Mouse (Mus musculus) CH12.LX (cell line): Measurements from ENCODE around the gene Ptpn14. TPM values are rescaled to one million over a fixed set of nuclear protein-coding genes. Genes with fewer than 3 reads are reported as not detected.

Source experiments
- DNase-seq: peaks from one replicate; pipeline ENCODE4 v3.0.0-alpha.2; 2013; ENCODE audit errors: extremely low read depth
- H3K27ac ChIP-seq: 2 replicates; pipeline ENCODE4 v1.5.1; 2012; ENCODE audit warnings: low read depth, mild to moderate bottlenecking, control low read depth, moderate library complexity; ENCODE audit not compliant: insufficient read depth
- H3K27me3 ChIP-seq: replicated peaks from 2 replicates; pipeline ENCODE3; 2012; ENCODE audit warnings: inconsistent platforms
- H3K36me3 ChIP-seq, 2 experiments: replicated peaks in 1 of 2; 2 replicates each; pipeline versions ENCODE3 to v1.6.1; 2012; ENCODE audit warnings: inconsistent platforms in 1 of 2, low read length in 1 of 2, mild to moderate bottlenecking in 1 of 2, mixed read lengths in 1 of 2, moderate library complexity in 1 of 2; ENCODE audit not compliant: control insufficient read depth in 1 of 2, insufficient read depth in 1 of 2
- H3K4me1 ChIP-seq, 2 experiments: 2 replicates each; pipeline ENCODE4 v1.6.1; 2012; ENCODE audit warnings: inconsistent platforms in 1 of 2, moderate library complexity in 1 of 2; ENCODE audit not compliant: insufficient read depth in 2 of 2, control insufficient read depth in 1 of 2
- H3K4me2 ChIP-seq: 2 replicates; pipeline ENCODE4 v1.6.1; 2012; ENCODE audit warnings: low read depth, mild to moderate bottlenecking, control low read depth; ENCODE audit not compliant: poor library complexity, insufficient read depth, severe bottlenecking
- H3K4me3 ChIP-seq, 3 experiments: fragments of 150-350 bp in 1 of 3; sonication (generic) in 1 of 3; replicated peaks in 1 of 3; 2 replicates each; pipeline versions ENCODE3 to v1.5.1; 2011 to 2012; ENCODE audit warnings: low read depth in 2 of 3, low read length in 2 of 3, mild to moderate bottlenecking in 2 of 3, moderate library complexity in 2 of 3, control low read depth in 1 of 3, improper control_type of control experiment in 1 of 3, inconsistent platforms in 1 of 3, mixed read lengths in 1 of 3; ENCODE audit not compliant: poor library complexity in 1 of 3
- H3K79me2 ChIP-seq: replicated peaks from 2 replicates; pipeline ENCODE4 v1.6.1; 2012; ENCODE audit warnings: mild to moderate bottlenecking, moderate library complexity; ENCODE audit not compliant: control insufficient read depth, poor library complexity, insufficient read depth, severe bottlenecking; ENCODE audit errors: extremely low read depth
- H3K9ac ChIP-seq: 2 replicates; pipeline ENCODE4 v1.6.1; 2012; ENCODE audit warnings: low read depth, mild to moderate bottlenecking, control low read depth, moderate library complexity; ENCODE audit not compliant: insufficient read depth
- H3K9me3 ChIP-seq: replicated peaks from 2 replicates; pipeline ENCODE3; 2012; ENCODE audit warnings: low read length, inconsistent platforms, mixed read lengths
- ELF1 ChIP-seq: IDR thresholded peaks from 2 replicates; pipeline ENCODE4 v1.6.1; 2014; ENCODE audit warnings: low read depth, mild to moderate bottlenecking, inconsistent platforms, low read length, improper control_type of control experiment
- EP300 ChIP-seq: IDR thresholded peaks from 2 replicates; pipeline ENCODE4 v1.6.1; 2011; ENCODE audit warnings: low read length, improper control_type of control experiment
- GABPA ChIP-seq: IDR thresholded peaks from 2 replicates; pipeline ENCODE4 v1.6.1; 2012; ENCODE audit warnings: low read depth, low read length, improper control_type of control experiment, inconsistent platforms; ENCODE audit not compliant: insufficient replicate concordance
- HCFC1 ChIP-seq: IDR thresholded peaks from 2 replicates; pipeline ENCODE4 v1.6.1; 2012; ENCODE audit warnings: low read depth, mild to moderate bottlenecking, inconsistent platforms, low read length, improper control_type of control experiment
- IRF4 ChIP-seq: IDR thresholded peaks from 2 replicates; pipeline ENCODE4 v1.6.1; 2014; ENCODE audit warnings: low read depth, mild to moderate bottlenecking, inconsistent platforms, low read length, improper control_type of control experiment
- JUND ChIP-seq: conservative IDR thresholded peaks from 2 replicates; pipeline ENCODE4 v1.6.1; 2011; ENCODE audit warnings: low read depth, low read length, improper control_type of control experiment
- MAFK ChIP-seq: IDR thresholded peaks from 2 replicates; pipeline ENCODE4 v1.6.1; 2011; ENCODE audit warnings: low read length, improper control_type of control experiment; ENCODE audit not compliant: insufficient replicate concordance
- MAX ChIP-seq: IDR thresholded peaks from 2 replicates; pipeline ENCODE4 v1.6.1; 2011; ENCODE audit warnings: low read length, improper control_type of control experiment
- MEF2A ChIP-seq: IDR thresholded peaks from 2 replicates; pipeline ENCODE4 v1.6.1; 2014; ENCODE audit warnings: low read depth, mild to moderate bottlenecking, inconsistent platforms, low read length, improper control_type of control experiment, borderline replicate concordance
- MYC ChIP-seq: IDR thresholded peaks from 2 replicates; pipeline ENCODE4 v1.6.1; 2011; ENCODE audit warnings: low read depth, mild to moderate bottlenecking, improper control_type of control experiment, low read length
- NELFE ChIP-seq: IDR thresholded peaks from 2 replicates; pipeline ENCODE4 v1.6.1; 2011; ENCODE audit warnings: low read depth, low read length, improper control_type of control experiment
- POLR2AphosphoS2 ChIP-seq: IDR thresholded peaks from 2 replicates; pipeline ENCODE4 v1.6.1; 2011; ENCODE audit warnings: low read depth, low read length, improper control_type of control experiment
- RAD21 ChIP-seq: IDR thresholded peaks from 2 replicates; pipeline ENCODE4 v1.6.1; 2011; ENCODE audit warnings: low read depth, mild to moderate bottlenecking, low read length, improper control_type of control experiment, moderate library complexity
- RCOR1 ChIP-seq: conservative IDR thresholded peaks from 2 replicates; pipeline ENCODE4 v1.6.1; 2012; ENCODE audit warnings: low read depth, mild to moderate bottlenecking, inconsistent platforms, low read length, improper control_type of control experiment
- SIN3A ChIP-seq: IDR thresholded peaks from 2 replicates; pipeline ENCODE4 v1.6.1; 2012; ENCODE audit warnings: low read length, improper control_type of control experiment, inconsistent platforms
- TBP ChIP-seq: conservative IDR thresholded peaks from 2 replicates; pipeline ENCODE4 v1.6.1; 2011; ENCODE audit warnings: low read depth, low read length, improper control_type of control experiment
- TCF12 ChIP-seq: IDR thresholded peaks from 2 replicates; pipeline ENCODE4 v1.6.1; 2014; ENCODE audit warnings: low read depth, mild to moderate bottlenecking, inconsistent platforms, low read length, improper control_type of control experiment
- UBTF ChIP-seq: IDR thresholded peaks from 2 replicates; pipeline ENCODE4 v1.6.1; 2012; ENCODE audit warnings: low read depth, mild to moderate bottlenecking, inconsistent platforms, low read length, improper control_type of control experiment, moderate library complexity
- USF1 ChIP-seq: IDR thresholded peaks from 2 replicates; pipeline ENCODE4 v1.6.1; 2014; ENCODE audit warnings: low read depth, mild to moderate bottlenecking, inconsistent platforms, low read length, improper control_type of control experiment
- USF2 ChIP-seq: conservative IDR thresholded peaks from 2 replicates; pipeline ENCODE4 v1.6.1; 2011; ENCODE audit warnings: low read depth, low read length, improper control_type of control experiment
- ZKSCAN1 ChIP-seq: IDR thresholded peaks from 2 replicates; pipeline ENCODE4 v1.6.1; 2012; ENCODE audit warnings: low read depth, inconsistent platforms, low read length, improper control_type of control experiment, borderline replicate concordance
- ZNF384 ChIP-seq: IDR thresholded peaks from 2 replicates; pipeline ENCODE4 v1.6.1; 2012; ENCODE audit warnings: low read depth, low read length, improper control_type of control experiment, inconsistent platforms
- dilution Hi-C: fragments of 300-500 bp; cut with MboI; formaldehyde crosslinking; loops from 2 replicates; pipeline ENCODE4 v1.14.3; 2020; ENCODE audit warnings: low sequenced_read_pairs; ENCODE audit not compliant: extremely low pct_unique_long_range_greater_than_20kb, extremely low pct_ligation_motif_present
- in situ Hi-C: fragments of 300-500 bp; cut with MboI; formaldehyde crosslinking; loops from 3 replicates; pipeline ENCODE4 v1.14.3; 2019; ENCODE audit warnings: low sequenced_read_pairs, low pct_ligation_motif_present, low pct_unique_long_range_greater_than_20kb, mixed read lengths
- polyA plus RNA-seq: library from polyadenylated mRNA; unstranded; fragments of >175 nt; gene quantifications from 2 replicates; pipeline ENCODE4 v1.2.1, GENCODE M21; 2012; ENCODE audit warnings: low read depth; ENCODE audit not compliant: insufficient read length
- total RNA-seq, 2 experiments: library from RNA; depleted of rRNA; stranded (reverse); fragments of 300-350 nt in 1 of 2; fragments of >200 nt in 1 of 2; gene quantifications; 2 replicates each; pipeline ENCODE4 v1.2.3; 2012 to 2014

Ptpn14 gene
- total and polyA plus RNA-seq, 3 experiments: under 0.01 to 0.10 TPM; not detected in 1

- Histone ChIP-seq H3K27me3 (no peaks in the 10 kb centered on the region), H3K4me1 (peaks cover 3 to 8% of the 10 kb centered on the region in 2 experiments; a peak in 3 of 4 replicates), H3K79me2 (no peaks in the 10 kb centered on the region), H3K9me3 (no peaks in the 10 kb centered on the region), H3K4me2 (no peak overlapping the region), H3K4me3 (no peak overlapping the region), H3K36me3 (no peaks in the 10 kb centered on the region), H3K27ac (no peak overlapping the region), H3K9ac (no peak overlapping the region)
- DNase-seq: no peak
- TF ChIP-seq ZKSCAN1 (no peak), POLR2AphosphoS2 (no peak), EP300 (no peak), MYC (no peak), RAD21 (no peak), MAFK (no peak), MEF2A (no peak), IRF4 (no peak), USF2 (no peak), NELFE (no peak), TBP (no peak), UBTF (no peak), TCF12 (no peak), RCOR1 (no peak), HCFC1 (no peak), GABPA (no peak), SIN3A (no peak), USF1 (no peak), ZNF384 (no peak), MAX (no peak)
- dilution Hi-C loops (no loop called here), in situ Hi-C loops (loop anchor here (5.0 to 10.0 kb wide), 2 partner anchors 175 to 268 kb away; no protein-coding TSS in a partner anchor)
Observed at GRCm38 (mm10) chr1:189707014-189707413, 21.1 kb upstream of the Ptpn14 start.

GRCm38 (mm10) chr1:189707419-189707818, 20.6 kb upstream of the Ptpn14 start:
- no peaks in the 10 kb centered on the region for H3K79me2 ChIP-seq
- no peak overlapping the region for H3K4me2 ChIP-seq
- H3K36me3 ChIP-seq: no peaks in the 10 kb centered on the region
- in situ Hi-C loops (loop anchor here (5.0 to 10.0 kb wide), 2 partner anchors 175 to 267 kb away; no protein-coding TSS in a partner anchor), dilution Hi-C loops (no loop called here)
- DNase-seq: no peak
- TF ChIP-seq ZKSCAN1: no peak
- TF ChIP-seq JUND: no peak
- TF ChIP-seq ELF1: no peak
- TF ChIP-seq TBP: no peak
- no peaks in the 10 kb centered on the region for H3K27me3 ChIP-seq
- H3K4me3 ChIP-seq: no peak overlapping the region
- no peaks in the 10 kb centered on the region for H3K9me3 ChIP-seq
- no peak overlapping the region for H3K9ac ChIP-seq
- H3K4me1 ChIP-seq: peaks cover 3 to 8% of the 10 kb centered on the region in 2 experiments; a peak in 3 of 4 replicates
- no peak overlapping the region for H3K27ac ChIP-seq
